Mouse (Mus musculus): ENCODE data around the gene Gm21149.
"Not testable (repeated sequence)": the region's sequence is repeated elsewhere in the genome, so short reads cannot be mapped to it uniquely, and the experiment has no call there.

DNA sequence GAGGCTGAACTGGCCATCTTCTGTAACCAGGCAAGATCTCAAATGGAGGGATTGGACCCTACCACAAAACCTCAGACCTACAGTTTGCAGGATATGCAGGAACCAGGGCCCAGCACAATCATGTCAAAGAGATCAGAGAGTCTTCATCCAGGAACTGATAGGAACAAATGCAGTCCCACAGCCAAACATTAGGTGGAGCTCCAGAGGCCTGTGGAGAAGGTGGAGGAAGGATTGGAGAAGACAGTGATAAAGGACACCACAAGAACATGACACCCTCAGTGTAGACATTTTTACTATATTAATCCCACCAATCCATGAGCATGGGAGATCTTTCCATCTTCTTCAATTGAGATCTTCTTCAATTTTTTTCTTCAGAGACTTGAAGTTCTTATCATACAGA is 46.1 kb upstream of the Gm21149 start:
- not testable (repeated sequence) for TF ChIP-seq CTCF (IDR thresholded peaks at IDR 0.05; ENCODE audit: low read depth, low read length); TAL1 (conservative IDR thresholded peaks at IDR 0.05; ENCODE audit: low read depth, low read length); GATA1 (IDR thresholded peaks at IDR 0.05; ENCODE audit: borderline replicate concordance, low read length)
